Mouse (Mus musculus) right cerebral cortex, postnatal 10 days (tissue): ENCODE results near the gene Ccdc87.
"Not testable (repeated sequence)": the region's sequence is repeated elsewhere in the genome, so short reads cannot be mapped to it uniquely, and the experiment has no call there.

Experiments used
- DNase-seq, 2 experiments: peaks; one replicate each; pipeline ENCODE4 v3.0.0; 2021; ENCODE audit warnings: low spot score in 2 of 2

Ccdc87 gene

DNA sequence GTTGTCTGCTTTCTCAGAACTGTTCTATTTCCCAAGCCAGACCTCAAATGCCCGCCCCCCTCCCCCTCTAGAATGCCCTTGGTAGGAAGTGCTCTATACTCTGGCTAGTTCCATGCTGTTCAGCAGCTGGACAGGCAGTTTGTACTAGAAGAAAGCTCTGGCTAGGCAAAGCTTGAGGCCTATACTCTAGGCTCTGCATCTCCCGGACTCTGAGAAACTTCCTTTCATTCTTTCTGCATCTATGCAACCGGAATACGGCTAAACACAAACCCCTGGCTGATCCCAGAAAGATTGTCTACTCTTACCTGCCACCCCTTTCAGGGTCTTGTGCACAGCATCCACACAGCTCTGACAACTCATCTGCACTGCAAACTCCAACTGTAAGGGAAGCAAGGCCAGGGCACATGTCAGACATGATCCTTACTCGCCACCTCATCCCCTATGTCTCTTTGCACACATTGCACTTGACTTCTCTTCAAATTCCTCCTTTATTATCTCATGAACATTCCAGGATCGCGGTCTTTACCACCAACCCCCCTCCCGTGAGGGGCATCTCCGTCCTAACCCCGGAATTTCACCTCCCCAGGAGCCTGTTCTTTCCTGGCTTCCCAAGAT lies 533 bp upstream of the Ccdc87 start:
- DNase-seq, result no peak

- no peak for DNase-seq
These were observed 1.7 kb downstream of the Ccdc87 start for GRCm38 (mm10) chr19:4840848-4841247.

DNA sequence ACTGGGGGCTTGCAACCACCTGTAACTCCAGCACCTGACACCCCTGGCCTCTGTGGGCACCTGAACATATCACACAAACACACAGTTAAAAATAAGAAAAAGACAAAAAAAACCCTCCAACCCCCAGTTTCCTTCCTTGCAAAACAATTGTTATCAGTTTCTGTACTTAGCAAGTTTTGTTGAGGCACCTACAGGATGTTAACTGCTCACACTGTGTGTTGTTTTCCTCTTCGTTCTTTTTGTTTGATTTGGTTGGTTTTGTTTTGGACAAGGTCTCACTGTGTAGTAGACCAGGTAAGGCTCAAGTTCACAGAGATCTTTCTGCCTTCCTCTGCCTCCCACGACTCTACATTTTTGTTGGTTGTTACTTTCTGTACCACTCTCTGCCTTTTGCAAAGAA lies 3.4 kb downstream of the Ccdc87 start:
- DNase-seq, result no peak

GRCm38 (mm10) chr19:4845846-4846245 lies 6.7 kb downstream of the Ccdc87 start:
- no peak for DNase-seq

GRCm38 (mm10) chr19:4847490-4847889 lies 8.3 kb downstream of the Ccdc87 start:
- DNase-seq, result no peak

DNA sequence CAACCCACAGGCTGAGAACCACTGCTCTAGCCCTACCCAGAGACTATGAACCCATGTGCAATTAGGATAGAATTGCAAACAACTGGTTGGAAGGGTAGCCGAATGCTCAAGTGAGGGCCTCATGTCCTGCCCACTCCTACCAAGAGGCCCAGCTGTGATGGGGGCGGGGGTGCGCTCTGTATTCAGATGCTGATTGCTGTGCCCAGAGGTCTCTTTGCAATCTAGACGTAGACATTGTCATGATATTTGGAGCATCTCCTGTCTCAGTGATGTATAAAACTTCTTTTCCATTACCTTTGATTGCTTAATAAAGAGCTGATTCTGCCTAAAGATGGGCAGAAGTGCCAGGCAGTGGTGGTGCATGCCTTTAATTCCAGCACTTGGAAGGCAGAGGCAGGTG lies 10.6 kb downstream of the Ccdc87 start:
- DNase-seq, result no peak

- no peak for DNase-seq
These were observed 11.1 kb downstream of the Ccdc87 start for GRCm38 (mm10) chr19:4850281-4850680.

GRCm38 (mm10) chr19:4854552-4855469 lies 15.6 kb downstream of the Ccdc87 start, which contains the start of gene Ctsf:
Gene Ctsf (plus strand): TSS chr19:4855130.
- DNase-seq, result peak; percentile 94

DNA sequence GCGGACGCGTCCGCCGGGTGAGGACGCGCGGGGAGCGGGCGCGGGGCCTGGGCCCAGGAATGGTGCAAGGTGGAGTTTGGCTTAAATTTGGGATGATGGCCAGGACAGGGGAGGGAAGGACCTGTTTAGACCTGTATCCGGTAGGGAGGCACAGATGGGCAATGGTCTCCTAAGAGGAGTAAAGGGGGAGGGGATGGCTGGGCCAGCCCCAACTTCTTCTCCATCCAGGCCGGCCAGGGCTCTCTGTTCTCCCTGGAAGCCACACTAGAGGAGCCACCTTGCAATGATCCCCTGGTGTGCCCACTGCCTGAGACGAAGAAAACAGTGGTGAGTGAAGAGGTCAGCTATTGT lies 16.3 kb downstream of the Ccdc87 start:
- no peak for DNase-seq

GRCm38 (mm10) chr19:4855951-4856350 lies 16.8 kb downstream of the Ccdc87 start:
- DNase-seq, result no peak

DNA sequence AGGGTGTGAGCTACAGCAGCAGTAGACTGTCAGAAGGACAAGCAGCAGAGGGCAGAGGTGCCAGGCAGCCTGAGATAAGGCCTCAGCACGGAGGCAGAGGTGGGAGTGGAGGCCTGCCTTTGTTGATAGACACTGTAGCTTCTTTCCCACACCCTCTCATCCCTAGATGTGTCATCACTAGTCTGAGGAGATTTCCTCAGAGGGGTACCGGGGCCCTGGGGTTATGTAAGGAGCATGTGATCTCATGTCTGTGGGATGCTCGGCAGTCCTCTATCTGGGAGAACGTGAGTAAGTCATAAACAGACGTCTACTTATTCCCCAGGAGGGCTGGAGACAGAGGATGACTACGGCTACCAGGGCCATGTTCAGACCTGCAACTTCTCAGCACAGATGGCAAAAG lies 19.9 kb downstream of the Ccdc87 start:
- DNase-seq, result no peak

- DNase-seq, result no peak
These were observed 23.9 kb downstream of the Ccdc87 start for GRCm38 (mm10) chr19:4863048-4863447.

- no peak for DNase-seq
These were observed 26.0 kb downstream of the Ccdc87 start for GRCm38 (mm10) chr19:4865147-4865546.

- not testable (repeated sequence) for DNase-seq
These were observed 35.4 kb downstream of the Ccdc87 start for GRCm38 (mm10) chr19:4874613-4875012.

GRCm38 (mm10) chr19:4876241-4876640 lies 37.1 kb downstream of the Ccdc87 start:
- no peak for DNase-seq

- DNase-seq, result no peak
These were observed 37.6 kb downstream of the Ccdc87 start for GRCm38 (mm10) chr19:4876755-4877154.

DNA sequence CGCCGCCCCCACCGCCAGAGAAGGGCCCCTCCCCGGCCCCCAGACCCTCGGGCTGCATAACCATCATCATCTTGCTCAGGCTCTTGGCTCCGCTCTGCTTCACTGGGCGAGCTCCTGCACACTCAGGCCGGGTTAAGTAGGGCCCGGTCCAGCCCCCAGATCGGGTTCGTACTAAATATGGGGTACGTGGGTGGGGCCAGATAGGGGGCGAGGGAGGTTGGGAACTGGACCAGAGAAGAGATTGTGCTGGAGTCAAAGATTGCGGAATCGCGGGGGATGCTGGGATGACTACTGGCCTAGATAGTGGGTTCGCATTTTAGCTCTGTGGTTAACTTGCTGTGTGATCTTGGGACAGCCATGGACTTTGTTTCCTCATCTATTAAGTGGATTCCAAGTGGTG lies 38.6 kb downstream of the Ccdc87 start, which contains the start of gene Actn3:
TSS of gene Actn3 (minus strand) at position 125 of the 400 bp plus-strand sequence.
- no peak for DNase-seq

DNA sequence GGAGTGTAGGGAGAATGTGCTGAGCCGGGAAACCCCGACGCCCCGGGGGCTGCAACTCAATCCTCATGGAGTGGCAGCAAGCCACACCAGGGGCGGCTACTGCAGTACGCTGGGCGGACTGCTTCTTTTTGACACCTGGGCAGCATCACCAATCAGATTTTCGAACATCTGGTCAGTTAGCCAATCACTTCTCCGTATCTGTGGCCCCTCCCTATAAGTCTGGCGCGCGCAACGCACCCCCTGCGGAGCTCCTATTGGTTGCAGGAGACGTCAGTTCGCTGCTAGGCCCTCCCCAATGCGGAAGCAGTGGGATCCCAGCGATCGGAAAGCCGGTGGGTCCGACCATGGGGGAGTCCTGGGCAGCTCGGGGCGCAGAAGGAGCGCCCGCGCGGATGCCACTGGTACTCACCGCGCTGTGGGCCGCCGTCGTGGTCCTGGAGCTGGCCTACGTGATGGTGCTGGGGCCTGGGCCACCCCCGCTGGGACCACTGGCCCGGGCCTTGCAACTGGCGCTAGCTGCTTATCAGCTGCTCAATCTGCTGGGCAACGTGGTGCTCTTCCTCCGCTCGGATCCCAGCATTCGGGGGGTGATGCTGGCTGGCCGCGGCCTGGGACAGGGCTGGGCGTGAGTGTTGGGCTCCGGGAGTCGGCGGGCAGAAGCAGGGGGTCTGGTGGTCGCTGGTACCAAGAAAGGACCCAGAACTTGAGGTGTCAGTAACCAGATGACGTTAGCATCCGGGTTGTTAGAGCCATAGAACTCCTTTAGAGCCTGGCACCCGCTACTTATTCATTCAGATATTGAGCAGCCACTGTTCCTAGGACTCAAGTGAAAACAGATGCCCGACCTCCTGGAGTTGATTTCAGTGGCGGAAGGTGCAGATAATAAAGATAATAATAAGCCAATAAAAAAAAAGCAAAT lies 39.5 kb downstream of the Ccdc87 start, which contains the start of gene Zdhhc24:
TSS of gene Zdhhc24 (plus strand) at position 264 of the 919 bp plus-strand sequence.
- peak; percentile 97 for DNase-seq

DNA sequence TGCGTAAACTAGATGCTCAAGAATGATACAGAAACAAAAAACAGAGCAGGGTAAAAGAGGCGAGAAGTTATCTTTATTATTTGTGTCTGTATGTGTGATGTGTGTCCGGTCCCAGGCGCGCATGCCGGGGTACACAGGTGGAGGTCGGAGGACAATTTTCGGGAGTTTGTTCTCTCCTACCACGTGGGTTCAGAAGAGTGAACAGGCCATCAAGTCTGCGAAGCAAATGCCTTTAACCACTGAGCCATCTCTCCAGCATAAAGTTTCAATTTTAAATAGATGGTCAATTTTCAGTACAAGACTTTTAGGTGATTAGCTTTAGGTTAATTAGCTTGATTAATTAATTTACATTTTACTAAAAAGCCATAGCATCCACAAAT lies 40.1 kb downstream of the Ccdc87 start:
- DNase-seq, result no peak

DNA sequence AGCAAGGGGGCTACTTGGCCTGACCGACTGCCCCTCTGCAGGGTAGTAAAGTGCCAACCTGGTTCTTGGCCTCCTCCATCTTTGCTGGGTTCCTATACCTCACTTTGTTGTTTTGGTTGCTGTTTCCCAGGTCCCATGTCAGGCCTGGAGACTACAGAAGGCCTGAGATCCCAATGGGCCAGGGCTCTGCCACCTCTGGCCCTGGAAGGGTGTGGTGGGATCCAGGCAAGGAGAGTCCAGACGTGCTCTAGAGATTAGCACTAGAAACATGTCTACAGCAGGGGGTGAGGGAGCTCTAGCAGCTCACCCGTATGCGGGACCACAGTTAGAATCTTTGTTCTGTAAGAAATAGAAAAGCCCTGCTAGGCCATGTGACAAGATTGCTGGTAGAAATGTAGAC lies 44.8 kb downstream of the Ccdc87 start:
- no peak for DNase-seq

DNA sequence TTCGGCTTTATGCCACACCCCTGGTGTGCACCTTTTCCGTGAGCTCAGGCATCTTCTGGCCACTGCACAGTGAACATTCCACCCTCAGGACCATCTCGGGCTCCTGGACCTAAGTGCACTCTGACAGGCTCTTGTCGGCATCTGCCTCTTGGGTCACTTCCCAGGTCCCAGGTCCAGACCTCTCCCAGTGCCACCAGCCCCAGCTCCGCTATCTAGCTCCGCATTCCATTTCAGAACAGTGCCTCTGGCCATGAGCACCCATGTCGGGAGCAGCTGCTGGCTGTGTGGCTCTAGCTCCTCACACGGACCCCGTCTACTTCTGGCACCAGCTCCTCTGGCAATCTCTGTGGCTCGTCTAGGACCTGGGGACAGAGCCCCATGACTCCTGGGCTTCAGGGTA lies 50.6 kb downstream of the Ccdc87 start:
- DNase-seq, result no peak

- DNase-seq, result no peak
These were observed 52.6 kb downstream of the Ccdc87 start for GRCm38 (mm10) chr19:4891798-4892197.
